Mouse (Mus musculus): ENCODE data around the gene Thrb.

DNA sequence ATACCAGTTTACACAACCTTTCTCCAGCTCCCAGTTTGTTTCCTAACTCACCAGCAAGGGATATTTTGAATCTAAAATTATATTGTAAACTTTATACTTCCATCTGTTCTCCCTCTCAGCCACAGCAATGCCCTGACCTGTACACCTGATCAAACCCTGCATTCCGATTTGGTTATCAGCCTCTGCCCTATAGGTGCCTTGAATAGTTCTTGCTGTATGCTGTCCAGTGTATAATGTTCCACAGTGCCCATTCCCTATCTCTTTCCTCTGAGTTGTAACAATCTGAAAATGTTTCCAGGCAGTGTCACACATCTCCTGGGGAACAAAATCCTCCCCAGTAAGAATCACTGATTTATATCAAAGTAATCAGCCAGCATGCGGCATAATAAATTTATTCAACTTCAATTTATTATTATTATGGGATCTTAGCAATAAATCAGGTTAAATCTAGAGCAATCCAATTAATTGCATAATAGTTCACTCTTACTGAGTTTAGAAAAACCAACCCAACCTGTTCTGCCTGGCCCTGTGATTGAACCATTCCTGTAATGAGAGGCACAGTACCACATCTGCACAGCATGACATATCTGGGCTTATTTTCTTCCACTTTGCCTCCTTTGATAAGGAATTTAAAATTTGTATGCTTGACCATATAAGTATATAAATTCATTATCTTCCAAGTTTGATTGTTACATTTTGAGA, 73.2 kb downstream of the Thrb start:
- no peak for TF ChIP-seq KAT2A (conservative IDR thresholded peaks at IDR 0.05; ENCODE audit: low read depth, low read length)
- no peak for TF ChIP-seq CTCF (IDR thresholded peaks at IDR 0.05 in 2 of 3, conservative IDR thresholded peaks at IDR 0.05 in 1 of 3; ENCODE audit: control insufficient read depth in 1 of 3, insufficient read depth in 1 of 3, low read depth in 2 of 3, low read length in 3 of 3, poor library complexity in 1 of 3, severe bottlenecking in 1 of 3)
- no peak for TF ChIP-seq UBTF (IDR thresholded peaks at IDR 0.05; ENCODE audit: borderline replicate concordance, insufficient read depth, low read depth, low read length)
- no peak for TF ChIP-seq POLR2AphosphoS2 (IDR thresholded peaks at IDR 0.05; ENCODE audit: low read length)
- no peak for TF ChIP-seq POLR2A (IDR thresholded peaks at IDR 0.05; ENCODE audit: control insufficient read depth in 1 of 2, insufficient read depth in 1 of 2, low read depth in 1 of 2, low read length in 2 of 2, poor library complexity in 1 of 2)
